Mouse (Mus musculus): Measurements from ENCODE around the gene Cpt1a.

Gene Cpt1a

DNA sequence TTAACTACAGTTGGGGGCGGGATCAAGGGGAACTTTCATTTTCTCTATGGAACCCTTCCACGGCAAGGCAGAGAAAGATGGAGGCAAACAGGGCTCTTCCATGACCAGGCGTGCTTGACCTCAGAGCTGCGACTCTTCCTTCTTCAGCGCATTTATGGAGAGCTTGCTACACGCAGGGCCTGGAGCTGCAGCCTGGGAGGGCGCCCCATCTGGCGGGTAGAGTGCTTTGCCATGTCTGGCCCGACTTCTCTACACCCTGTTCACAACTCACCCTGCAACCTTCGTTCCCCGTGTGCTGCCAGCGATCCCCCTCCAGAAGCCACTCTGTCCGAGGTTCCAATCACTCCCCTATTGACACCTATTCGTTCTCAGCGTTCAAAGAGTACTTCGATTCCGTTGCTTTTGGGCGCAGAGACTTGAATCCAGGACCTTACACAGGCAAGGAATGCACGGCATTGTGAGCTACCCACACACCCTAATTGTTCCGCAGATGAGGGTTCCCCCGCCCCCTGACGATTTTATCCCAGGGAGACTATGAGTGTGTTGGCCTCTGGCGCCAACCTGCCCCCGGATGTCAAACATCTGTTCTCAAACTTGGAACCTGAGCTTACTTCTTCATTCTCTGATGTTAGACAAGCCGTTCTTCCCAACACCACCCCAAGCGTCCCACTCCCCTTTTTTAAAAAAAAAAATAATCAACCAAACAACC lies at the start of gene Cpt1a:
TSS of gene Cpt1a (plus strand) at position 74 of the 709 bp plus-strand sequence.
- DNase-seq (ENCODE audit: low spot score in 2 of 2), result peak; percentile 45 to 62

- no peak for DNase-seq (ENCODE audit: low spot score in 2 of 2)
These were observed 48.8 kb upstream of the Cpt1a start for GRCm38 (mm10) chr19:3273331-3273730.

DNA sequence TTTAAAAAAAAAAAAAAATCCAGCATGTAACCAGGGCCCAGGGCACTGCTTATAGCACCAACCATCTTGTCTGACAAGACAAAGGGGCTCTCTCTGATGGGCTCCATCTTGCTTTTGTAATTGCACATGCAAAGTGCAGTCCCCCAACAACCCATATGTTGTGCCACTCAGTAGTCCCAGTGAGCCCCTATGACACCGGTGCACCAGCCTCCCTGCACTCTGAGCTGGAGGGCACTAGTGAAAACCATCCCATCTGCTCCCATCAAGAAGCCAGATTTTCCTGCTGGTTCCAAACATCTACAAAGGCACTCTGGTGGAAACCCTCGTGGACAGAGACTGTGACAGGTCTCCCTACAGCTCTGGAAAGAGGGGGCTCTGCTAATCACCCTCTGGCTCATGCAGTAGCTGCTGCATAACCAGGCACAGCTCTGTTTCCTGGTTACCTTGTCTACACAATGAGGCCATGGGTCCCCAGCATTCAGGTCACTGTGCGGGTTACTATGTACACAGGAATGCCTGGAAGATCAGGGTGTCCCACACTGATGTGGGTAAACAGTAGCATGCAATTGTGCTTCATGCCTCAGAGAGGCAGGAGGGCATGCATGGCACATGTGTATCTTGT lies 46.3 kb upstream of the Cpt1a start:
- no peak for DNase-seq (ENCODE audit: low spot score in 2 of 2)

- DNase-seq (ENCODE audit: low spot score in 2 of 2), result no peak
These were observed 40.2 kb upstream of the Cpt1a start for GRCm38 (mm10) chr19:3281886-3282285.

DNA sequence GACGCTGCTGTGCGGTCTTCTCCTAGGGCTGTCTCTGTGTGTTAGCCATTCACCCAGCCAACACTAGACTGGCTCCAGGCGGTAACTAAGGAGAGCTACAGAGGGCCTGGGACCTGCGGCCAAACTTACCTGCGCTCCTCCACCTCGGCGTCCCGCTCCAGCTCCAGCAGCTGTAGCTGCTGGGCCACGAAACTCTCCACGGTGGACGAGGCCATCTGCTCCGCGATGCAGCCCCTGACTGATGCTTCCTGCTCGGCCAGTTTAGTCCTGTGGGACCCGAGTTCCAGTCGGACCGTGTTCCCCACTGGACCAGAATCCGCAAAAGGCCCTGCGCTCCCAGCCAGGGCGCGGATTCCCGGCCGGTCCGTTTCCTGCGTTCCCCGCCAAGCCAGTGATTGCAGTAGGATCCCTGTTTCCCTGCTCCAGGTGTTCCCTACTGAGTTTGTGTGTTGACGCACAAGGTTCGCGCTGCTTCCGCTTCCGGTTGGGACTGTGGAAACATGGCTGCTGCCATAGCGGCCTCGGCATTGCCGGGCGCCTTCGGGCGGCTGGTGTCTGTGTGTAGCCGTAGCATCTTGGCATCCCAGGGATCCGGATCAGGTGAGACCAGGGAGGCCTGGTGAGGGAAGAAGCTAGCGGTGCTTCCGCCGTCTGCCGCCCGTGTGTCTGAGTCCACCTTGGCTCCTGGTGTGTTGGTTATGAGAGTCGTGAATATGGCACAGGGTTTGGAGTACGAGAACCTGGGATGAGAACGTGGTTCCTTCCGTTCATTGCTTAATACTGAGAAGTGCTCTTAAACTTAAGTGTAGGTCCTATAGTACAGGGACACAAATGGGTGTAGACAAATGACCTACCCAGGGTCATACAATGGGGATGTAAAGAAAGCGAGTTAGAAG lies 39.3 kb upstream of the Cpt1a start, which contains the start of the genes Mrpl21 and Ighmbp2:
TSS of gene Mrpl21 (plus strand) at position 330 of the 896 bp plus-strand sequence.
TSS of gene Ighmbp2 (minus strand) at position 446 of the 896 bp plus-strand sequence.
- peak; percentile 61 to 76 for DNase-seq (ENCODE audit: low spot score in 2 of 2)

DNA sequence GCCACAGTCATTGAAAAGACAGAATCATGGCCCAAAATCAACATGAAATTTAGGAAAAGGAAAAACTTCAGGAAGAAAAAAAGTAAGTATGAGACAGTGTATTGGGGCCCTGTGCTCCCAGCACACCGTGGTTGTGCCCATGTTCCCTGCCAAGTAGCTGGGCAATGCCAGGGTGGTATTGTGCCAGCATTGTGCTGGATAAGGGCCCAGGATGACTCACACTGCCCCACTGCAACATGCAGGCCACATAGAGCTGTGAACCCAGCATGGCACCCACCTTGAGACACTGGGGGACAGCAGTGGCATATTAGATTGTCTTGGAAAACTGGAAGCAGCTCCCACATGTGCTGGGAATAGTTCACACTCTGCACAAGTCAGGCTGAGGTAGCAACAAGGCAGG lies 33.1 kb upstream of the Cpt1a start:
- DNase-seq (ENCODE audit: low spot score in 2 of 2), result no peak

GRCm38 (mm10) chr19:3292028-3292427 lies 30.1 kb upstream of the Cpt1a start:
- peak in 1 of 2 experiments; percentile 59 for DNase-seq (ENCODE audit: low spot score in 2 of 2)

GRCm38 (mm10) chr19:3292993-3293392 lies 29.1 kb upstream of the Cpt1a start:
- no peak for DNase-seq (ENCODE audit: low spot score in 2 of 2)

DNA sequence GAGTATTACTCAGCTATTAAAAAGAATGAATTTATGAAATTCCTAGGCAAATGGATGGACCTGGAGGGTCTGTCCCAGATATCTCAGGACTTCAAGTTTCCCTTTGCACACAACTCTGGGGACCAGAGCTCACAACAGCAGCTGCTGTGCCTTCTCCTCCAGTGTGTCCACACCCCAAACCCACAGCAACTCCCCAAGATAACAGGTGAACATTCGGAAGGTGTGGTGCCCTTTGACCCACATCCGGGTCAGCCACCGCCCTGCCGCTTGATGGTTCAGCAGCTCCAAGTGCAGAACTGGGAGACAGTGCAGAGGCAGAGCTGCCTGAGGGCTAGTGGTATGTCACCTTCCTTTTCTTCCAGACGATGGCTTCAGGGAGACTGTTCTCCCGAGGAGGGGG lies 26.9 kb upstream of the Cpt1a start:
- DNase-seq (ENCODE audit: low spot score in 2 of 2), result no peak

- no peak for DNase-seq (ENCODE audit: low spot score in 2 of 2)
These were observed 25.1 kb upstream of the Cpt1a start for GRCm38 (mm10) chr19:3297034-3297433.

GRCm38 (mm10) chr19:3297775-3298174 lies 24.4 kb upstream of the Cpt1a start:
- no peak for DNase-seq (ENCODE audit: low spot score in 2 of 2)

DNA sequence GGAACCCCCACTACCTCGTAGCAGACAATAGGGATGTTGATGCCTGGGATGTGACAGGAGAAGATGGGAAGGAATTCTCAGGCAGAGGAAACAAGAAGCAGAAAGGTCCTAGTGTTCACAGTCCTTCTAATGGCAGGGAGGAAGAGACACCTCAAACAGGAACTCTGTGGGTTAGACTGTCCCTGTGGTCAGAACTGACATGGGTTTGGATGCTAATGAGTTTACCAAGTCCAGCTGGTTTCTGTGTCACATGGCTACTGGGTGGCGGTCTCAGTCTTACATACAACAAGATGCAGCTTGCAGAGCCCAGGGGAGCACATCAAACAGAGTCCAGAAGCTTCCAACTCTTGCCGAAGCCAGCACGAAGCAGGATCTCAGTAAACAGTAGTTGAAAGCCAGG lies 18.1 kb upstream of the Cpt1a start:
- DNase-seq (ENCODE audit: low spot score in 2 of 2), result no peak

GRCm38 (mm10) chr19:3307175-3307949 lies 14.8 kb upstream of the Cpt1a start:
- DNase-seq (ENCODE audit: low spot score in 2 of 2), result no peak

GRCm38 (mm10) chr19:3319341-3319740 lies 2.8 kb upstream of the Cpt1a start:
- DNase-seq (ENCODE audit: low spot score in 2 of 2), result no peak

DNA sequence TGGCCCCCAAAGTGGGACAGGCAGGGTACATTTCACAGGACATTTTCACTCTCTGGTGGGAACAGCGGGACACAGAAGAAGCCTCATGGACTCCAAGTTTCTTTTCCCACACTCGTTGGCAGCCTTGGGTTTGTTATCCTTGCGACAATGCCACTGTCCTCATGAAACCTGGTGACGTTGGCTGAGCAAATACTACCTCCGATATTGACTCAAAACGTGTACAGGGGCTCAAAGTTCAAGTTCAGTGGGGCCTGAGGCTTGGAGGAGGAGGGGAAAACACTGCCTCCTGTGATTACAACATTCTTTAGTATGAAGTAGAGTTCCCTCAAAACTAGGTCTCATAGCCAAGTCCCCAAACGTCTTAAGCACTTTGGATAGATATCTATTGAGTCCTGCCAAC lies 2.0 kb upstream of the Cpt1a start:
- no peak for DNase-seq (ENCODE audit: low spot score in 2 of 2)

DNA sequence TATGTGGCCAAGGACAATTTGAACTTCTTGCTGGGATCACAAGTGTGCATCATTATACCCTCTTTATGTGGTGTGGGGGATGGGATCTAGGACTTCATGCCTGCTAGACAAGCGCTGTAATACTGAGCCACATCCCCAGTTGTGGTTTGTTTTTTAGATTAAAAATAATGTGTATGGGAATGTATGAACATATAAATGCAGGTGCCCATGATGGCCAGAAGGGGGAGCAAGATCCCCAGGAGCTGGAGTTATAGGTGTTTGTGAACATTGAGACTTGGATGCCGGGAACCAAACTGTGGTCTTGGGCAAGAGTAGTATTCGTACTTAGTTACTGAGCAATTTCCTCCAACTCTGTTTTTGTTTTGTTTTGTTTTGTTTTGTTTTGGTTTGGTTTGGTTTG lies 1.3 kb upstream of the Cpt1a start:
- no peak for DNase-seq (ENCODE audit: low spot score in 2 of 2)

- no peak for DNase-seq (ENCODE audit: low spot score in 2 of 2)
These were observed 517 bp upstream of the Cpt1a start for GRCm38 (mm10) chr19:3321617-3322016.

- peak; percentile 88 to 89 for DNase-seq (ENCODE audit: low spot score in 2 of 2)
These were observed 1.1 kb downstream of the Cpt1a start for GRCm38 (mm10) chr19:3323201-3323621.

- DNase-seq (ENCODE audit: low spot score in 2 of 2), result peak; percentile 43 to 47
These were observed 1.7 kb downstream of the Cpt1a start for GRCm38 (mm10) chr19:3323753-3324270.

GRCm38 (mm10) chr19:3324271-3324811 lies 2.2 kb downstream of the Cpt1a start:
- DNase-seq (ENCODE audit: low spot score in 2 of 2), result no peak
